Mouse (Mus musculus) kidney, adult 2 months (tissue): ENCODE measurements around the gene C9.

Experiments used
- CTCF ChIP-seq: fragments of 200-500 bp; conservative IDR thresholded peaks from 2 replicates; pipeline ENCODE4 v1.5.1; 2011; ENCODE audit warnings: low read depth, mild to moderate bottlenecking, control low read depth, low read length, moderate library complexity, mixed read lengths; ENCODE audit not compliant: insufficient read depth, insufficient read length
- POLR2A ChIP-seq: fragments of 200-500 bp; IDR thresholded peaks from one replicate; pipeline ENCODE4 v1.6.1; 2011; ENCODE audit warnings: low read depth, low read length, control low read depth

DNA sequence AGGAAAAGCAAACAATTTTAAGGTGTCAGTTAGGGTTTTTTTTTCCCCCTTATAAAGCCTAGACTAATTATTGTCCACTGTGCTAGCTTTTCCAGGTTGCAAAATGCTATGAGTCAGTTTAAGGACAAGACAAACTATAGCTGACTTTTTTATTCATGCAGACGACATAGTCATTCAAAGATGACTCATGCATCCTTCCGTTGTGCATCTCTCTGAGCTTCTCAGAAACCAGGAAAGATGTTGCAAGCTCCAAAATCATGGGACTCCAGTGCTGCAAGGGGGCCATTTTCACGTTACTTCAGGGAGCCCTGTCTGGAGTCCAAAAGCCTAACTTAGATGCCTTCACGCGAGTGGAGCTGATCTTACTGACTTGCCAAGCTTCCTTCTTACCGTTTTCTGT lies 33.8 kb upstream of the C9 start:
- TF ChIP-seq CTCF: no peak
- no peak for TF ChIP-seq POLR2A
